Mouse (Mus musculus) embryonic facial prominence, embryonic 14.5 days (tissue): ENCODE results near the gene Fcho1. TPM values are rescaled to one million over a fixed set of nuclear protein-coding genes. Genes with fewer than 3 reads are reported as not detected.

Experiments used
- polyA plus RNA-seq: library from polyadenylated mRNA; unstranded; fragments of >200 nt; fragmentation: Nextera tagmentation; extraction: Ambion mirVana; gene quantifications from 2 replicates; pipeline ENCODE4 v1.2.1, GENCODE M21; 2014

Gene Fcho1
- polyA plus RNA-seq, 1 experiment from 2014 or later, result 2.7 TPM

Other genes with a start within 250 kb of the Fcho1 start
- gene Ano8, start 239.8 kb downstream of the Fcho1 start, polyA plus RNA-seq, result 2.0 and 2.1 TPM in 2 replicates
- gene Gtpbp3, start 237.6 kb downstream of the Fcho1 start, polyA plus RNA-seq, result 5.3 and 6.8 TPM in 2 replicates
- gene Plvap, start 214.0 kb downstream of the Fcho1 start, polyA plus RNA-seq, result 53.5 and 59.0 TPM in 2 replicates
- gene Ccdc194, start 200.0 kb downstream of the Fcho1 start, polyA plus RNA-seq, result 2.4 and 3.5 TPM in 2 replicates
- 16.0 and 16.2 TPM in 2 replicates for gene Bst2, start 188.3 kb downstream of the Fcho1 start, polyA plus RNA-seq
- 85.4 and 95.3 TPM in 2 replicates for gene Mvb12a, start 182.8 kb downstream of the Fcho1 start, polyA plus RNA-seq
- gene Tmem221, start 166.8 kb downstream of the Fcho1 start, polyA plus RNA-seq, result 1.1 and 1.4 TPM in 2 replicates
- gene Nxnl1, start 159.1 kb downstream of the Fcho1 start, polyA plus RNA-seq, result 0.07 TPM in 1 of 2 replicates, not detected in the other
- gene Slc27a1, start 156.8 kb downstream of the Fcho1 start, polyA plus RNA-seq, result 15.5 and 20.4 TPM in 2 replicates
- gene Pgls, start 133.5 kb downstream of the Fcho1 start, polyA plus RNA-seq, result 239 and 245 TPM in 2 replicates
- 2.3 and 3.5 TPM in 2 replicates for gene Fam129c, start 128.1 kb downstream of the Fcho1 start, polyA plus RNA-seq
- gene Colgalt1, start 114.7 kb downstream of the Fcho1 start, polyA plus RNA-seq, result 107 and 112 TPM in 2 replicates
- 1.1 and 1.4 TPM in 2 replicates for gene Unc13a, start 54.0 kb downstream of the Fcho1 start, polyA plus RNA-seq
- 4.8 and 5.2 TPM in 2 replicates for gene Jak3, start 49.4 kb downstream of the Fcho1 start, polyA plus RNA-seq
- gene Insl3, start 36.5 kb downstream of the Fcho1 start, polyA plus RNA-seq, result 1.0 TPM in 1 of 2 replicates, not detected in the other
- 0.84 and 0.87 TPM in 2 replicates for gene B3gnt3, start 23.9 kb downstream of the Fcho1 start, polyA plus RNA-seq
- 7.1 and 7.9 TPM in 2 replicates for gene Zfp709, start 156.3 kb upstream of the Fcho1 start, polyA plus RNA-seq
- 3.9 and 5.1 TPM in 2 replicates for gene Zfp882, start 182.9 kb upstream of the Fcho1 start, polyA plus RNA-seq
- gene Zfp617, start 182.9 kb upstream of the Fcho1 start, polyA plus RNA-seq, result 18.7 and 20.6 TPM in 2 replicates
- gene Zfp961, start 225.3 kb upstream of the Fcho1 start, polyA plus RNA-seq, result 16.2 and 16.7 TPM in 2 replicates